17 mouse cellular contexts compared by ENCODE assay signal in genomic region chr15:26654988-26655387, GRCm38 (mm10).
DNase-seq lines count a peak whose midpoint lies in the region; ATAC-seq lines count a peak whose summit lies in the region.
"Had no signal": no experiment of that assay in that cellular context is flagged by ENCODE, and none has a peak within 500 bp of the region (broad histone marks: within the 10 kb centered on the region; RNA-seq: fewer than 3 reads in every experiment).

No protein-coding gene starts in this region.

- no peak overlapping the region for H3K27ac ChIP-seq in hindbrain, embryonic 11.5 days (ENCODE audit: low read depth, low read length)
- H3K27ac ChIP-seq in hindbrain, embryonic 13.5 days: no peak overlapping the region
- H3K27ac ChIP-seq in embryonic facial prominence, embryonic 14.5 days (replicated peaks; ENCODE audit: low read depth, low read length): peak overlapping the region; percentile 30; the same call in 1 of the 2 replicates
- H3K27ac ChIP-seq: intestine, embryonic 15.5 days; limb, embryonic 12.5 days; midbrain, embryonic 12.5 days; neural tube, embryonic 13.5 days; stomach, embryonic 15.5 days had no signal

- H3K36me3 ChIP-seq in hindbrain, embryonic 11.5 days (ENCODE audit: control insufficient read depth, insufficient read depth, low read length): no peaks in the 10 kb centered on the region
- no peaks in the 10 kb centered on the region for H3K36me3 ChIP-seq in hindbrain, embryonic 13.5 days
- no peaks in the 10 kb centered on the region for H3K36me3 ChIP-seq in embryonic facial prominence, embryonic 14.5 days (ENCODE audit: control insufficient read depth, insufficient read depth, low read length)
- H3K36me3 ChIP-seq: intestine, embryonic 15.5 days; limb, embryonic 12.5 days; midbrain, embryonic 12.5 days; neural tube, embryonic 13.5 days; stomach, embryonic 15.5 days had no signal

- H3K27me3 ChIP-seq in hindbrain, embryonic 11.5 days (ENCODE audit: control insufficient read depth, insufficient read depth, low read length): no peaks in the 10 kb centered on the region
- no peaks in the 10 kb centered on the region for H3K27me3 ChIP-seq in hindbrain, embryonic 13.5 days
- no peaks in the 10 kb centered on the region for H3K27me3 ChIP-seq in embryonic facial prominence, embryonic 14.5 days (replicated peaks; ENCODE audit: control insufficient read depth, insufficient read depth, low read length)
- H3K27me3 ChIP-seq: intestine, embryonic 15.5 days; limb, embryonic 12.5 days; midbrain, embryonic 12.5 days; neural tube, embryonic 13.5 days; stomach, embryonic 15.5 days had no signal

- H3K9ac ChIP-seq in hindbrain, embryonic 11.5 days (ENCODE audit: low read depth, low read length): no peak overlapping the region
- no peak overlapping the region for H3K9ac ChIP-seq in hindbrain, embryonic 13.5 days
- no peak overlapping the region for H3K9ac ChIP-seq in embryonic facial prominence, embryonic 14.5 days (ENCODE audit: low read depth, low read length)
- H3K9ac ChIP-seq: intestine, embryonic 15.5 days; limb, embryonic 12.5 days; midbrain, embryonic 12.5 days; neural tube, embryonic 13.5 days; stomach, embryonic 15.5 days had no signal

- no peak overlapping the region for H3K4me2 ChIP-seq in hindbrain, embryonic 11.5 days (replicated peaks; ENCODE audit: low read depth, low read length)
- H3K4me2 ChIP-seq in hindbrain, embryonic 13.5 days: no peak overlapping the region
- H3K4me2 ChIP-seq in embryonic facial prominence, embryonic 14.5 days (ENCODE audit: low read depth, low read length): 0 out of 2 replicates have a peak overlapping the region, but pooled peaks have one; percentile 10
- H3K4me2 ChIP-seq: intestine, embryonic 15.5 days; limb, embryonic 12.5 days; midbrain, embryonic 12.5 days; neural tube, embryonic 13.5 days; stomach, embryonic 15.5 days had no signal

- H3K9me3 ChIP-seq in hindbrain, embryonic 11.5 days (ENCODE audit: control insufficient read depth, low read length): no peaks in the 10 kb centered on the region
- no peaks in the 10 kb centered on the region for H3K9me3 ChIP-seq in hindbrain, embryonic 13.5 days
- H3K9me3 ChIP-seq in embryonic facial prominence, embryonic 14.5 days (ENCODE audit: control insufficient read depth, low read length): no peaks in the 10 kb centered on the region
- H3K9me3 ChIP-seq: intestine, embryonic 15.5 days; limb, embryonic 12.5 days; midbrain, embryonic 12.5 days; neural tube, embryonic 13.5 days; stomach, embryonic 15.5 days had no signal

- peak; percentile 10 for DNase-seq in hindbrain, embryonic 11.5 days (ENCODE audit: low spot score)
- peak; percentile 12 for DNase-seq in Muller cell, postnatal 12 days (ENCODE audit: inconsistent ontology term)
- DNase-seq in embryonic facial prominence, embryonic 14.5 days (ENCODE audit: low spot score): peak; percentile 89
- peak; percentile 23 to 24 for DNase-seq in layer of hippocampus, postnatal 36 days
- DNase-seq in cerebellum, postnatal 25 days: no peak
- DNase-seq in kidney, adult 9 months: no peak
- no peak for DNase-seq in adrenal gland, adult (ENCODE audit: inconsistent age in 2 of 2, low spot score in 1 of 2)
- DNase-seq: B cell, adult 2 months; cerebellum, adult 18-20 months; heart, adult 18-20 months; kidney, postnatal 25 days had no signal

- no peaks in the 10 kb centered on the region for H3K4me1 ChIP-seq in hindbrain, embryonic 11.5 days (replicated peaks; ENCODE audit: control insufficient read depth, insufficient read depth, low read length)
- peaks cover 4% of the 10 kb centered on the region; the same call in 1 of the 2 replicates for H3K4me1 ChIP-seq in hindbrain, embryonic 13.5 days (replicated peaks)
- peaks cover 4% of the 10 kb centered on the region; the same call in 1 of the 2 replicates for H3K4me1 ChIP-seq in embryonic facial prominence, embryonic 14.5 days (ENCODE audit: control insufficient read depth, insufficient read depth, low read length)
- H3K4me1 ChIP-seq: intestine, embryonic 15.5 days; limb, embryonic 12.5 days; midbrain, embryonic 12.5 days; stomach, embryonic 15.5 days had no signal

- H3K4me3 ChIP-seq in hindbrain, embryonic 11.5 days (ENCODE audit: low read depth, low read length): no peak overlapping the region
- H3K4me3 ChIP-seq in hindbrain, embryonic 13.5 days: no peak overlapping the region
- H3K4me3 ChIP-seq in embryonic facial prominence, embryonic 14.5 days (ENCODE audit: low read depth, low read length): no peak overlapping the region
- H3K4me3 ChIP-seq: intestine, embryonic 15.5 days; limb, embryonic 12.5 days; midbrain, embryonic 12.5 days; neural tube, embryonic 13.5 days; stomach, embryonic 15.5 days had no signal

- no peak for ATAC-seq in hindbrain, embryonic 11.5 days (ENCODE audit: low FRiP score)
- ATAC-seq in hindbrain, embryonic 13.5 days (ENCODE audit: low FRiP score): no peak
- peak; percentile 79 for ATAC-seq in embryonic facial prominence, embryonic 14.5 days (ENCODE audit: low read depth)
- ATAC-seq: intestine, embryonic 15.5 days had no signal

- 80% methylated on average over 8 of the region's 8 CpGs for WGBS in hindbrain, embryonic 11.5 days
- 72% methylated on average over 8 of the region's 8 CpGs for WGBS in hindbrain, embryonic 13.5 days
- WGBS in embryonic facial prominence, embryonic 14.5 days: 20% methylated on average over 8 of the region's 8 CpGs

Comparison
In these comparisons a context has a peak if more than half of its experiments do, and no peak if none do; other contexts are left out.
1. DNase-seq: peak in hindbrain, embryonic 11.5 days (single experiment), Muller cell, postnatal 12 days (single experiment), embryonic facial prominence, embryonic 14.5 days (single experiment) and layer of hippocampus, postnatal 36 days (2 of 2); none in cerebellum, postnatal 25 days (0 of 2), kidney, adult 9 months (single experiment) and adrenal gland, adult (0 of 2).